Mouse (Mus musculus): ENCODE measurements around the gene Iqcg. TPM values are rescaled to one million over a fixed set of nuclear protein-coding genes. Genes with fewer than 3 reads are reported as not detected.

Iqcg gene
- total and polyA plus RNA-seq, 2 experiments from 2014 or later: 2.0 to 4.8 TPM

GRCm38 (mm10) chr16:32972535-32972934 lies 83.5 kb downstream of the Iqcg start:
- TF ChIP-seq CTCF (IDR thresholded peaks at IDR 0.05; ENCODE audit: low read depth): no peak
- Histone ChIP-seq H3K4me2 (ENCODE audit: low read depth, low read length) (no peak overlapping the region), H3K9me3 (ENCODE audit: low read length) (no peaks in the 10 kb centered on the region), H3K36me3 (ENCODE audit: insufficient read depth, low read length) (peaks cover 11% of the 10 kb centered on the region), H3K27ac (no peak overlapping the region), H3K9ac (replicated peaks; ENCODE audit: low read length) (no peak overlapping the region), H3K27me3 (ENCODE audit: insufficient read depth, low read length) (no peaks in the 10 kb centered on the region), H3K4me3 (ENCODE audit: low read length) (no peak overlapping the region), H3K4me1 (ENCODE audit: insufficient read depth, low read length) (no peaks in the 10 kb centered on the region)
- ATAC-seq: no peak
- WGBS: 78% methylated on average over 5 of the region's 5 CpGs
- no peak for DNase-seq (ENCODE audit: low spot score)

MicroRNAs encoded within 50 kb of the gene (microRNA counts, 519-probe panel; counts per million panel counts)
- not detected for microRNA mmu-miR-1947

Small RNA genes within 50 kb of the gene (microRNA-seq; reads per million reads assigned to microRNA genes)
- gene Gm22231: 0 reads per million in 2 experiments
- 2.1 to 4.2 reads per million in 2 experiments for gene Mir1947

Other genes with a start within 250 kb of the Iqcg start
- gene Smbd1, start 245.7 kb downstream of the Iqcg start, total RNA-seq (2014; rRNA removed): not detected in 2 replicates
- not detected in 2 replicates for gene Smbd1, start 245.7 kb downstream of the Iqcg start, polyA plus RNA-seq (2015; fragmentation: Nextera tagmentation; extraction: Ambion mirVana)
- 51.0 and 78.1 TPM in 2 replicates for gene Fyttd1, start 178.7 kb downstream of the Iqcg start, total RNA-seq (2014; rRNA removed)
- gene Fyttd1, start 178.7 kb downstream of the Iqcg start, polyA plus RNA-seq (2015; fragmentation: Nextera tagmentation; extraction: Ambion mirVana): 120 and 127 TPM in 2 replicates
- gene Rubcn, start 178.5 kb downstream of the Iqcg start, total RNA-seq (2014; rRNA removed): 74.2 and 89.7 TPM in 2 replicates
- 21.6 and 21.7 TPM in 2 replicates for gene Rubcn, start 178.5 kb downstream of the Iqcg start, polyA plus RNA-seq (2015; fragmentation: Nextera tagmentation; extraction: Ambion mirVana)
- gene Lrch3, start 142.1 kb downstream of the Iqcg start, total RNA-seq (2014; rRNA removed): 28.0 and 44.3 TPM in 2 replicates
- gene Lrch3, start 142.1 kb downstream of the Iqcg start, polyA plus RNA-seq (2015; fragmentation: Nextera tagmentation; extraction: Ambion mirVana): 26.7 and 27.4 TPM in 2 replicates
- gene Rpl35a, start 235 bp upstream of the Iqcg start, total RNA-seq (2014; rRNA removed): 473 and 560 TPM in 2 replicates
- gene Rpl35a, start 235 bp upstream of the Iqcg start, polyA plus RNA-seq (2015; fragmentation: Nextera tagmentation; extraction: Ambion mirVana): 486 and 490 TPM in 2 replicates
- 5.2 and 6.1 TPM in 2 replicates for gene Lmln, start 6.3 kb upstream of the Iqcg start, total RNA-seq (2014; rRNA removed)
- gene Lmln, start 6.3 kb upstream of the Iqcg start, polyA plus RNA-seq (2015; fragmentation: Nextera tagmentation; extraction: Ambion mirVana): 2.5 and 3.1 TPM in 2 replicates
- gene Osbpl11, start 128.9 kb upstream of the Iqcg start, total RNA-seq (2014; rRNA removed): 23.6 and 25.0 TPM in 2 replicates
- gene Osbpl11, start 128.9 kb upstream of the Iqcg start, polyA plus RNA-seq (2015; fragmentation: Nextera tagmentation; extraction: Ambion mirVana): 10.8 and 10.9 TPM in 2 replicates
- gene Snx4, start 195.2 kb upstream of the Iqcg start, total RNA-seq (2014; rRNA removed): 46.4 and 52.8 TPM in 2 replicates
- gene Snx4, start 195.2 kb upstream of the Iqcg start, polyA plus RNA-seq (2015; fragmentation: Nextera tagmentation; extraction: Ambion mirVana): 99.4 and 103 TPM in 2 replicates

All from hindbrain, postnatal 0 days (tissue).